Mouse (Mus musculus) liver, embryonic 14.5 days (tissue): ENCODE measurements at regions not wholly inside any gene's neighbourhood (a gene's known extent, or its start where the extent isn't known, plus 50 kb on each side); places are given as distances from the start of the nearest gene placed in this dataset.

Experiments used
- ATAC-seq: fragments of 200-750 bp; cut with Nextera tagmentation; 2 replicates; pipeline ENCODE4 v1.8.0; 2017; ENCODE audit warnings: moderate number of reproducible peaks, mild to moderate bottlenecking, moderate library complexity; ENCODE audit not compliant: insufficient read depth
- DNase-seq, 3 experiments: peaks; one replicate each; pipeline ENCODE4 v3.0.0-alpha.2; 2012 to 2013; ENCODE audit warnings: low read depth in 3 of 3, low spot score in 3 of 3
- H3K27ac ChIP-seq: fragments of 300-500 bp; sonication (generic); 2 replicates; pipeline ENCODE4 v1.5.1; 2014; ENCODE audit warnings: moderate library complexity, mild to moderate bottlenecking, control low read depth, inconsistent platforms
- H3K27me3 ChIP-seq: fragments of 300-500 bp; sonication (generic); 2 replicates; pipeline ENCODE4 v1.6.1; 2014; ENCODE audit warnings: mild to moderate bottlenecking, low read length, moderate library complexity; ENCODE audit not compliant: control insufficient read depth, insufficient read depth
- H3K36me3 ChIP-seq: fragments of 300-500 bp; sonication (generic); replicated peaks from 2 replicates; pipeline ENCODE4 v1.6.1; 2014; ENCODE audit warnings: low read depth; ENCODE audit not compliant: control insufficient read depth, insufficient read depth
- H3K4me1 ChIP-seq, 2 experiments: fragments of 200-500 bp in 1 of 2; fragments of 300-500 bp in 1 of 2; sonication (generic) in 1 of 2; replicated peaks; 2 replicates each; pipeline ENCODE4 v1.6.1; 2012 to 2014; ENCODE audit warnings: antibody characterized with exemption in 1 of 2, inconsistent platforms in 1 of 2, low read length in 1 of 2; ENCODE audit not compliant: control insufficient read depth in 2 of 2, insufficient read depth in 2 of 2
- H3K4me2 ChIP-seq: fragments of 300-500 bp; sonication (generic); 2 replicates; pipeline ENCODE4 v1.6.1; 2014; ENCODE audit warnings: low read depth, mild to moderate bottlenecking, control low read depth, moderate library complexity
- H3K4me3 ChIP-seq, 2 experiments: fragments of 200-500 bp in 1 of 2; fragments of 300-500 bp in 1 of 2; sonication (generic) in 1 of 2; 2 replicates each; pipeline ENCODE4 v1.5.1; 2012 to 2014; ENCODE audit warnings: low read depth in 2 of 2, low read length in 2 of 2, mild to moderate bottlenecking in 2 of 2, control low read depth in 1 of 2, inconsistent platforms in 1 of 2, moderate library complexity in 1 of 2; ENCODE audit not compliant: insufficient read depth in 1 of 2
- H3K9ac ChIP-seq: fragments of 300-500 bp; sonication (generic); replicated peaks from 2 replicates; pipeline ENCODE4 v1.6.1; 2014; ENCODE audit warnings: mild to moderate bottlenecking, control low read depth, moderate library complexity
- H3K9me3 ChIP-seq: fragments of 300-500 bp; sonication (generic); 2 replicates; pipeline ENCODE4 v1.6.1; 2016; ENCODE audit warnings: low read length, mixed read lengths; ENCODE audit not compliant: control insufficient read depth
- CTCF ChIP-seq: IDR thresholded peaks from 2 replicates; pipeline ENCODE4 v1.5.1; 2016; ENCODE audit warnings: antibody characterized with exemption, low read depth, control low read depth
- EP300 ChIP-seq: IDR thresholded peaks from 2 replicates; pipeline ENCODE4 v1.6.1; 2016; ENCODE audit warnings: antibody characterized with exemption, low read depth
- WGBS: fragments of 180-500 bp; shearing (Covaris S2); extraction: QIAGEN DNeasy Blood & Tissue Kit; methylation state at CpG from one replicate; pipeline ENCODE4 v1.1.7; 2014; ENCODE audit not compliant: insufficient replicate concordance; 5-methylcytosine and 5-hydroxymethylcytosine counted together

- WGBS = 65% methylated on average over 10 of the region's 10 CpGs
- Histone ChIP-seq H3K9ac (no peak overlapping the region), H3K4me3 (no peak overlapping the region), H3K4me1 (no peaks in the 10 kb centered on the region), H3K36me3 (no peaks in the 10 kb centered on the region), H3K27me3 (no peaks in the 10 kb centered on the region), H3K9me3 (no peaks in the 10 kb centered on the region), H3K4me2 (no peak overlapping the region), H3K27ac (no peak overlapping the region)
- no peak for DNase-seq
- no peak for TF ChIP-seq EP300
- no peak for TF ChIP-seq CTCF
- ATAC-seq = no peak
These were observed 119.6 kb upstream of the Ndst3 start for GRCm38 (mm10) chr3:123810018-123810942.

GRCm38 (mm10) chr3:123810943-123811499, 120.4 kb upstream of the Ndst3 start:
- Histone ChIP-seq H3K4me1 (no peaks in the 10 kb centered on the region), H3K9me3 (no peaks in the 10 kb centered on the region), H3K4me2 (no peak overlapping the region), H3K9ac (no peak overlapping the region), H3K27me3 (no peaks in the 10 kb centered on the region), H3K36me3 (no peaks in the 10 kb centered on the region), H3K27ac (no peak overlapping the region), H3K4me3 (no peak overlapping the region)
- ATAC-seq (no peak), DNase-seq (no peak)
- TF ChIP-seq CTCF (no peak), EP300 (no peak)
- WGBS = 53% methylated on average over 5 of the region's 5 CpGs

GRCm38 (mm10) chr3:123828790-123829189, 138.1 kb upstream of the Ndst3 start:
- H3K9ac ChIP-seq = no peak overlapping the region
- H3K27me3 ChIP-seq = no peaks in the 10 kb centered on the region
- no peaks in the 10 kb centered on the region for H3K4me1 ChIP-seq
- no peak overlapping the region for H3K27ac ChIP-seq
- ATAC-seq = no peak
- TF ChIP-seq EP300 (no peak), CTCF (no peak)
- no peaks in the 10 kb centered on the region for H3K9me3 ChIP-seq
- H3K4me2 ChIP-seq = no peak overlapping the region
- no peaks in the 10 kb centered on the region for H3K36me3 ChIP-seq
- no peak overlapping the region for H3K4me3 ChIP-seq
- DNase-seq = no peak
- WGBS = 49% methylated on average over 6 of the region's 6 CpGs

- no peaks in the 10 kb centered on the region for H3K9me3 ChIP-seq
- no peaks in the 10 kb centered on the region for H3K27me3 ChIP-seq
- H3K4me3 ChIP-seq = no peak overlapping the region
- WGBS = 61% methylated on average over 10 of the region's 10 CpGs
- no peak overlapping the region for H3K4me2 ChIP-seq
- H3K36me3 ChIP-seq = no peaks in the 10 kb centered on the region
- H3K9ac ChIP-seq = no peak overlapping the region
- no peaks in the 10 kb centered on the region for H3K4me1 ChIP-seq
- TF ChIP-seq CTCF = no peak
- TF ChIP-seq EP300 = no peak
- DNase-seq (no peak), ATAC-seq (no peak)
- no peak overlapping the region for H3K27ac ChIP-seq
These were observed 147.9 kb upstream of the Ndst3 start for GRCm38 (mm10) chr3:123838385-123839170.

GRCm38 (mm10) chr3:123846554-123846953, 155.9 kb upstream of the Ndst3 start:
- Histone ChIP-seq H3K9ac (no peak overlapping the region), H3K36me3 (no peaks in the 10 kb centered on the region), H3K9me3 (no peaks in the 10 kb centered on the region), H3K4me3 (no peak overlapping the region), H3K4me1 (no peaks in the 10 kb centered on the region), H3K27me3 (no peaks in the 10 kb centered on the region), H3K4me2 (no peak overlapping the region), H3K27ac (no peak overlapping the region)
- ATAC-seq (no peak), DNase-seq (no peak)
- TF ChIP-seq EP300 = no peak
- no peak for TF ChIP-seq CTCF
- 55% methylated on average over 1 of the region's 1 CpGs for WGBS
